Mouse (Mus musculus) ovary, postnatal 10 days (tissue): ENCODE data around the gene Mybph.

ENCODE experiments used
- DNase-seq: peaks from one replicate; pipeline ENCODE4 v3.0.0; 2022; ENCODE audit warnings: low spot score

Gene Mybph

DNA sequence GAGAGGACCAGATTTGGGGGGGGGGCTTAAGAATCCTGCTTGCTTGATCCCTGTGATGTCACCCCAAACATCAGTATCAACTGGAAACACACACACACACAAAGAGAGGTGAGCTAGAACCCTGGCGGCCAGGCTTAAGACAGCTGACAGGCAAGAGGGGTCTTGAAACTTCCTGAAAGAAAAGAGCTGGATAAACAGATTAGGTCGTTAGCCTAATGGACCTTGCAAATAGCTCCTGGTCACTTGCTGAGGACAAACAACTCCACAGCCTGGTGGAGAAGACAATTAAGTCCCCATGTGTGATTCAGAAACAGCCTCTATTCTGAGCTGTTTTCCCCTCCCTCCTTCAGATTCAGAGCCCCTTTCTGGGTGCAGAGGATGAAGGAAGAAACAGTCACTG lies 18.4 kb downstream of the Mybph start:
- no peak for DNase-seq

- DNase-seq: no peak
Observed at GRCm38 (mm10) chr1:134212351-134212750, 19.1 kb downstream of the Mybph start.

GRCm38 (mm10) chr1:134213405-134213804 lies 20.2 kb downstream of the Mybph start:
- DNase-seq: no peak

DNA sequence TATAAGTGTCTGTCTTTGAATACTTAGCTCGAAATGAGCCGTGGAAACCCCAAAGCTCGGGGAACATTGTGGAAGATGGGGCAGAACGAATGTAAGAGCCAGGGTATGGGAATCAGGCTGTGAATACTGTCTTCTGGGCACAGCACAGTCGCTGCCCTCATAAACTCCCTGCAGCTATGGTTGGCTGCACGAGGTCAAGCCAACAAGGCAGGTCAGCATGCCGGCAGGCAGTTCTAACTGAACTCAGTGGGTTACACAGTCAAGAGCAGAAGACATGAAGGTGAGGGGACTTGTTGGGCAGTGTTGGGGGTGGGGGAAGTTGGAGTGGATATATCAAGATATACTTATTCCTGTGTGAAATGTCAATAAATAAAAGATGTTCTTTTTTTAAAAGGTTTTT lies 21.8 kb downstream of the Mybph start:
- DNase-seq: no peak

- DNase-seq: no peak
Observed at GRCm38 (mm10) chr1:134215751-134216628, 22.7 kb downstream of the Mybph start.

DNA sequence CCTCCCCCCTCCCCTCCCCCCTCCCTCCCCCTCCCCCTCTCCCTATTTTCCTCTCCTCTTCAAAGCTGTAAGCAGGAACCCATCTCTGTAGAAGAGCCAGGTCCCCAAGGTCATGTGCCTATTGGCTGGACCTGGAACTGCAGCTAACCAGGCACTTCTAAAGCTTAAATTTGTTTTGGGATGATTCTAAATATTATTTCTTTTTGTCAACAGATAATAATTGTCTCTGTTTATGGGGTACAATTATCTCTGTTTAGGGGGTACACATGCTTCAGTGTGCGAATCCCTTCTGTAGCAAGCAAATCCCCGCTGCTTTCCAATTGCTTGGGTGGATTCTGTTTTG lies 23.4 kb downstream of the Mybph start:
- DNase-seq: no peak

GRCm38 (mm10) chr1:134217028-134217481 lies 23.8 kb downstream of the Mybph start:
- DNase-seq: no peak

DNA sequence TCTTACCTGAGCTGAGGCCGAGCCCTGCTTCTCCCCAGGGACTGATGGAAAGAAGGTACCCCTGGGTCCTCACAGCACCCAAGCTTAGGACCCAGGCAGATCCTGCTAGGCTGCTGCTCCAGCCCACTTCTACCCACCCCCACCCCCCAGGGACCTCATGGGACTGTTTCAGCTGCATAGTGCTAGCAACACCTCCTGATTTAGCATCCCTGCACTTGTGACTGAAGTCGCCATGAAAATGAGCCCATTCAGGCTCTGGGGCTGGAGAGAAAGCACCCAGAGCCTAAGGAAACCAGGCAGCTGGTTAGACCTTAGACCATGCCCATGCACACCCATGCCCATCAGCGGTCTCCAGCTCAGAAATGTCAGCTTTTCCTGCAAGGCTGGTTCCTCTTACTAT lies 24.7 kb downstream of the Mybph start:
- no peak for DNase-seq

DNA sequence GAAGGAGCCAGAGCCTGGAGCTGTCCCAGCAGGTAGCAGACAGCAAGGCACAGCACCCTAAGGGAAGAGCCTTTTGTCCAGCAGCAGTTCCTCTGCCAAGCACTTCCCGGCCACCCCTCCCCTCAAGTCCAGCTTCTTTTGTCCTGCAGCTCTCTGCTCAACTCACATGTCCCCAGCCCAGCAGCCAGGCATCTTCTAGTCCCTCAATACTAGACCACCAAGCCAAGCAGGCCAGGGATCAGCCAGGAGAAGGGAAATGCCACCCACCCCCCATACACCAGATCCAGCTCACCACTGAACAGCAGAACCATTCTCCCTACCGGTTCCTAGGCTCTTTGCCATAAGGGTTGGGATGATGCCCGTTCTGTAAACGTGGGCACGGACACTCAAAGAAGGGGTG lies 26.4 kb downstream of the Mybph start:
- DNase-seq: no peak

GRCm38 (mm10) chr1:134221172-134221571 lies 27.9 kb downstream of the Mybph start:
- DNase-seq: no peak

GRCm38 (mm10) chr1:134222122-134223055 lies 29.1 kb downstream of the Mybph start:
- DNase-seq: no peak

- DNase-seq: no peak
Observed at GRCm38 (mm10) chr1:134224649-134225227, 31.5 kb downstream of the Mybph start.

DNA sequence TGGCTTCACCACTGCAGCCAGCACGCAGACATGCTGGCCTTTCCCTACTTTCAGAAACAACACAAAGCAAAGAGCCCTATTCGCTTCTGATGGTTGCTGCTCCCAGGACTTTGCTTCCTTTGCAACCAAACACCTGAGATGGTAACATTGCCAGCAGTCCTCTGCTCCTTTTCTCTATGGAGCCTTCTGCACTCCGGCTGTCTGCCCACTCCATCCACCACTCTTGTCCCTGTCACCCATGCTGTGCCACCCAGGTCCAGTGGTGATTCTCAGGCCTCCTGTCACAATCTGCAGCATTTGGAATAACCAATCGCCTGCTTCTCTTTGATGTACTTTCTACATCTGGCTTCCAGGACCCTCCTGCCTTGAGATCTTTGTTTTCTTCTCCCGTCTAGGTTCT lies 32.1 kb downstream of the Mybph start:
- no peak for DNase-seq

DNA sequence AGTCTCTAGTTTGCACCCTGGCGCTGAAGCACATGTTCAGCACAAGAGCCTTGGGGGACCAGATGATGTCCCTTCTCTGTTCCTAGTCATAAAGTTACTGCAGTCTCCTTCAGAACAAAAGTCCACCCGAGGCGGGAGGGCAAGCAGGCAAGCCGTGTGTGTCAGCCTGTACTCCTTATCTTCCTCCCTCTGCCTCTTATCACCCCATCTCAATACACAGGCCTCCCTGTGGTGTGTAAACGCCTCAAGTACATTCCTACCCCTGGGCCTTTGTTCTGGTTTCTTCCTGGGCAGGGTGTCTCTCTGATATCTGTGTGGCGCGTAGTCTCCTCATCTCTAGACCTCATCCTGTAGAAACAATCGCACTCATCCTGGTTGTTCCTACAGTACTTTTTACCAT lies 33.5 kb downstream of the Mybph start:
- DNase-seq: no peak

GRCm38 (mm10) chr1:134229806-134230575 lies 36.7 kb downstream of the Mybph start:
- DNase-seq: no peak

- DNase-seq: no peak
Observed at GRCm38 (mm10) chr1:134230638-134231228, 37.5 kb downstream of the Mybph start.

DNA sequence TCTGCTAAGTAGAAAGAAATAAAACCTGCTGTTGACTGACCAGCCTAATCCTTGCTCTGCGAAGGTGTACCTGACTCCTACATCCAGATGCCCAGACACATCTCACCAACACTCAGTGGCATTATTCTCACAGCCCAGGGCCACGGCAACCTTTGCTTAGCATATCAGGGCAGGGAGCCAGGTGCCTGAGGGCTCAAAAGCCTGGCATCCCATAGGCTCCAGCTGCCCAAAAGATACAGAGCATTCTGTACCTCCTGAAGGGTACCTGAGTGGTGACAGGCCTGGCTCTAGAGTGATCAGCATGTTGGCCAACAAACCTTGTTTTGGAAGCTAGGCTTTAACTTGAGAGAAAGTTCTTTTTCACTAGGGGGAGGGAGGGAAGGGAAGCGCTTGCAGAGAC lies 38.0 kb downstream of the Mybph start:
- DNase-seq: no peak

DNA sequence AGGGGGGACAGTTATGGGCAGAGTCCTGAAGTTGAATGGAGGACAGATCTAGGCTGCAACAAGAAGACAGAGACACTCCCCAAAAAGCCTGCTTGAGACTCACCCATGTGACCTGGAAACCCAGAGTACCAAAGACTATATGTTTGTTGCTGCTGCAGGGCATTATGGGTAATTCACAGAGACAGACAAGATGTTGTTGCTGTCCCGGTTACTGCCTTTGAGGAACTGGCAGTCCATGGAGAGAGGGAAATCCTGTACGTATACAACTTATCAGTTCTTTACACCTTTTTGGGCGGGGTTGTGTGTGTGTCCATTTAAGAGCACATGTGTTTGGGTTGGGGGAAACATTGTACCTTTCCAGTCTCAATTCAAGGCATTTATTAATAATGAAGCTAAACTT lies 38.4 kb downstream of the Mybph start:
- DNase-seq: no peak

- DNase-seq: no peak
Observed at GRCm38 (mm10) chr1:134232326-134232725, 39.1 kb downstream of the Mybph start.

DNA sequence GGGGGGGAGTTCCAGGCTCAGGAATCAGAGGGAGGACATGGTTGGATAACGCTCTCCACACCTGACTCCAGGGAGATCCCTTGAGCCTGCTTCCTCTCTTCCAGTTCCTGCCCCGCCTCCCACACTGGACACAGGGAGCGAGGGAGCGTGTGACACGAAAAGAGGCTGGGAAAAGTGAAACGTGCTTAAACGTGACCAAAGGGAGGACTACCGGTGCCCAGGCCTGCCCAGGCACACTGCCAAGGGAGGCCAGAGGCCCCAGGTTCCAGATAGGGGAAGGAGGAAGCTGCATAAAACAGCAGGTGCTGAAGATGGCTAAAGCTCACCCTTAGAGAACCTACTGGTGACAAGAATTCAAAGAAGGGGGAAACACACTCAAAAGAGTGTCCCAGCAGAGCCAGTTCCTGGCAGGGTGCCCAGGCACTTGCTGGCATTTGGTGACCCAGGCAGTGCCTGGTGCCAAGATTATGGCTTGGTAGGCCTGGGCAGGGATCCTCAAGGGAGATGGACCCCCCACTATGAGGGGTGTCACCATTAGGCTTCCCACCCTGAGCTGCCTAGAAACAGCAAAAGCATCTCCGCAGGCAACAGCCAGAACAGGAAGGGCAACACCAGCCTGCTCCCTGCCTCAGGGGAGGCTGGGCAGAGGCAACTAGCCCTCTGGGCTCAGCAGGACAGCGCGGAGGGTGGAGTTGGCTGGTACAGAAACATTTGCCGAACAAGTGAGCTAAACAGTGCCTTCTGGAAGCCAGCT lies 39.7 kb downstream of the Mybph start:
- no peak for DNase-seq
